Mouse (Mus musculus) layer of hippocampus, adult 18-20 months (tissue): ENCODE measurements around the gene Cgas. TPM values are rescaled to one million over a fixed set of nuclear protein-coding genes. Genes with fewer than 3 reads are reported as not detected.

ENCODE experiments used
- DNase-seq, 2 experiments: peaks; one replicate each; pipeline ENCODE4 v3.0.0; 2022; ENCODE audit warnings: low spot score in 2 of 2
- microRNA-seq, 2 experiments: library from miRNA; unstranded; fragments of <30 nt; microRNA quantifications; one replicate each; pipeline ENCODE4 v1.2.0; 2021
- total RNA-seq, 2 experiments: library from RNA; stranded (reverse); gene quantifications; 2 replicates each; pipeline ENCODE4 v1.2.3; 2021

Gene Cgas
- total RNA-seq, 2 experiments from 2014 or later: 0.51 to 0.69 TPM

- no peak for DNase-seq
Measured at GRCm38 (mm10) chr9:78386947-78387346, 56.1 kb downstream of the Cgas start.

- no peak for DNase-seq
Measured at GRCm38 (mm10) chr9:78385893-78386292, 57.1 kb downstream of the Cgas start.

Small RNA genes lying within 50 kb of the gene (microRNA-seq; reads per million reads assigned to microRNA genes)
- gene Gm26377: 0 reads per million in 2 experiments

Other genes with a start within 250 kb of the Cgas start
- gene Gsta1, start 212.6 kb downstream of the Cgas start, total RNA-seq: not detected
- not detected for gene Gm3776, start 186.1 kb downstream of the Cgas start, total RNA-seq
- not detected for gene Gm10639, start 153.3 kb downstream of the Cgas start, total RNA-seq
- gene Omt2a, start 128.4 kb downstream of the Cgas start, total RNA-seq: not detected
- gene Omt2b, start 115.6 kb downstream of the Cgas start, total RNA-seq: not detected
- gene Gsta2, start 87.4 kb downstream of the Cgas start, total RNA-seq: not detected
- not detected for gene Dppa5a, start 75.1 kb downstream of the Cgas start, total RNA-seq
- not detected for gene Ooep, start 64.5 kb downstream of the Cgas start, total RNA-seq
- not detected for gene Ddx43, start 47.5 kb downstream of the Cgas start, total RNA-seq
- gene Mto1, start 5.0 kb upstream of the Cgas start, total RNA-seq: 10 to 100 TPM; 22.4 to 23.2 TPM
- under 1 TPM; 0.82 to 0.86 TPM for gene Gm17324, start 5.5 kb upstream of the Cgas start, total RNA-seq
- 1,000 to 10,000 TPM; 3,208 to 3,266 TPM for gene Eef1a1, start 45.9 kb upstream of the Cgas start, total RNA-seq
- gene Slc17a5, start 144.8 kb upstream of the Cgas start, total RNA-seq: 10 to 100 TPM; 20.4 to 21.4 TPM
- gene Cd109, start 172.3 kb upstream of the Cgas start, total RNA-seq: 1 to 10 TPM; 2.6 to 3.2 TPM